Mouse (Mus musculus) E14TG2a.4 (cell line): ENCODE data around the gene Mt1.
"Not testable (repeated sequence)": the region's sequence is repeated elsewhere in the genome, so short reads cannot be mapped to it uniquely, and the experiment has no call there.

Source experiments
- H3K27me3 ChIP-seq: 2 replicates; pipeline ENCODE4 v1.6.1; 2014; ENCODE audit warnings: low read length, control low read depth; ENCODE audit not compliant: insufficient read depth
- H3K36me3 ChIP-seq: 2 replicates; pipeline ENCODE4 v1.6.1; 2014; ENCODE audit warnings: low read length, control low read depth; ENCODE audit not compliant: insufficient read depth
- H3K4me1 ChIP-seq: replicated peaks from 2 replicates; pipeline ENCODE4 v1.6.1; 2014; ENCODE audit warnings: low read depth, low read length, control low read depth
- H3K4me3 ChIP-seq: replicated peaks from 2 replicates; pipeline ENCODE4 v1.5.1; 2014; ENCODE audit warnings: mild to moderate bottlenecking, low read length
- H3K9me3 ChIP-seq: 2 replicates; pipeline ENCODE4 v1.6.1; 2014; ENCODE audit warnings: low read length, control low read depth
- CTCF ChIP-seq: conservative IDR thresholded peaks from 2 replicates; pipeline ENCODE4 v1.5.1; 2014; ENCODE audit warnings: low read length
- NANOG ChIP-seq: IDR thresholded peaks from 2 replicates; pipeline ENCODE4 v1.6.1; 2014; ENCODE audit warnings: borderline replicate concordance, low read length, mixed read lengths
- POU5F1 ChIP-seq: IDR thresholded peaks from 2 replicates; pipeline ENCODE4 v1.6.1; 2014; ENCODE audit warnings: low read length, borderline replicate concordance

Mt1 gene

DNA sequence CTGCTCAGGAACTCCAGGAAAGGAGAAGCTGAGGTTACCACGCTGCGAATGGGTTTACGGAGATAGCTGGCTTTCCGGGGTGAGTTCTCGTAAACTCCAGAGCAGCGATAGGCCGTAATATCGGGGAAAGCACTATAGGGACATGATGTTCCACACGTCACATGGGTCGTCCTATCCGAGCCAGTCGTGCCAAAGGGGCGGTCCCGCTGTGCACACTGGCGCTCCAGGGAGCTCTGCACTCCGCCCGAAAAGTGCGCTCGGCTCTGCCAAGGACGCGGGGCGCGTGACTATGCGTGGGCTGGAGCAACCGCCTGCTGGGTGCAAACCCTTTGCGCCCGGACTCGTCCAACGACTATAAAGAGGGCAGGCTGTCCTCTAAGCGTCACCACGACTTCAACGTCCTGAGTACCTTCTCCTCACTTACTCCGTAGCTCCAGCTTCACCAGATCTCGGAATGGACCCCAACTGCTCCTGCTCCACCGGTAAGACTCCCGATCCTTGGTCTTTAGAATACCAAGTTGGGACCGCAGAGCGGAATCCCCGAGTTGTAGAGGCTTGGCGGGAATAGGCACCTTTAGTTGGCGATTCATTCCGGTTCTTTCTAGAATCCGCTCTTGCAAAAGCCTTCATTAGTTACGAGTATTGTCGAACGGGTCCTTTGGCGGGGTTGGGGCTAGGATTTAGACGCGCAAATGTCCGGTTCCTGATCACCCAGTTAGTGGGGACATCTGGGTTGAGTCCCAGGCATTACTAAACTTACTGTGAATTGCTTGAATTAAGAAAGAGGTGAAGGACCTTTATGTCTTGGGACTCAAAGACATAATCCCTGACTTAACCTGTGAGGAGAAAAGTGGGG, at the start of gene Mt1:
Gene Mt1 (plus strand): TSS at position 226 of the 856 bp plus-strand sequence.
- no peaks in the 10 kb centered on the region for H3K9me3 ChIP-seq
- TF ChIP-seq POU5F1 (no peak), NANOG (no peak), CTCF (no peak)
- peaks cover 41% of the 10 kb centered on the region for H3K27me3 ChIP-seq
- peak within 1 kb of the TSS; percentile 86 for H3K4me3 ChIP-seq
- H3K36me3 ChIP-seq = no peaks in the 10 kb centered on the region
- H3K4me1 ChIP-seq = peaks cover 78% of the 10 kb centered on the region

DNA sequence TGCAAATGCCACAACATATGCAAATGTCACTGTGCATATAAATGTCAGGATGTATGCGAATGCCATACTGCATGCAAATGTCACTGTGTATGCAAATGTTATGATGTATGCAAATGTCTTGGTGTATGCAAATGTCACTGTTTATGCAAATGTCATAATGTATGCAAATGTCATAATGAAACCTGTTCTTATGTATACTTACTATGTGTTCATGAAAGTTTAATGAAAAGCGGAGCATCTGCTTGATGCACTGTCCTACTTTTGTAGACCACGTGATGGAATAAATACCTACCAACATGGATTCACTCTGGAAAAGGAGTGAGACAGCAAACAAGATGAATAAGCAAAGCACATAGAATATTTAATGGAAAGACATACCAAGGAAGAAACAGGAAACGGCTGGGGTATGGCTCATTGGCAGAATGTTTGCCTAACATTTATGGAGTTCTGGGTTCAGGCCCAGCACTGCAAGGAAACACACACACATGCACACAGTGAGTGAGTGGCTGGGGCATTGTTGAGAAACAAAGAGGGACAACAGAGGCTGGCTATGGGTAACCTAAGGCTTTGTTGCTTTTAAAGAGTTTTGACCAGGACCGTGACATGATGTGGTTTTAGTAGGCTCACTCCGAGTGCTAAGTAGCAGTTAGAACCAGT, 49.6 kb upstream of the Mt1 start:
- no peaks in the 10 kb centered on the region for H3K36me3 ChIP-seq
- H3K27me3 ChIP-seq = peaks cover 18% of the 10 kb centered on the region; the same call in 1 of the 2 replicates
- TF ChIP-seq POU5F1 (no peak), NANOG (no peak)
- peaks cover 7% of the 10 kb centered on the region; the same call in 1 of the 2 replicates for H3K9me3 ChIP-seq
- 0 out of 2 replicates have a peak, but pooled peaks cover 3% of the 10 kb centered on the region for H3K4me1 ChIP-seq
- H3K4me3 ChIP-seq = no peak overlapping the region

DNA sequence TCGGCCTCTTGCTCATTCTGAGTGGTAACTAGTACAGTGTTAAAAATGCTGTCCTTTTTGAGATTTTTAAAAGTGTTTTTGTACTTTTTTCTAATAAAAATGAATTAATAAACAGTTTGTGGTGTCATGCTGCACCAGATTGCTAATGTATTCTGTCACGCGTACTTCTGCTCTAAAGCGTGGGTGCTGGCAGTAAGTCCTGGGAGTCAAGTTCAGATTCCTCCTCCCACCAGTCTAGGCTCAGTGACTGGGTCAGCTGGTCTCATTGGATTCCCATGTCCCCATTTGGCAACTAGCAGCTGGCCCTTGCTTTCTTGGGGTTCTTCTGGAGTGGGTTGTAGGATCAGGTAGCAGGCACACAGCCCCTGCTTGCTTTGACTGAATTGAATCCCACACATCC, 48.8 kb upstream of the Mt1 start:
- no peak for TF ChIP-seq CTCF
- TF ChIP-seq POU5F1 = no peak
- H3K4me3 ChIP-seq = no peak overlapping the region
- H3K9me3 ChIP-seq = peaks cover 7% of the 10 kb centered on the region; the same call in 1 of the 2 replicates
- peaks cover 8% of the 10 kb centered on the region for H3K4me1 ChIP-seq
- H3K27me3 ChIP-seq = peaks cover 11% of the 10 kb centered on the region; the same call in 1 of the 2 replicates
- no peaks in the 10 kb centered on the region for H3K36me3 ChIP-seq

DNA sequence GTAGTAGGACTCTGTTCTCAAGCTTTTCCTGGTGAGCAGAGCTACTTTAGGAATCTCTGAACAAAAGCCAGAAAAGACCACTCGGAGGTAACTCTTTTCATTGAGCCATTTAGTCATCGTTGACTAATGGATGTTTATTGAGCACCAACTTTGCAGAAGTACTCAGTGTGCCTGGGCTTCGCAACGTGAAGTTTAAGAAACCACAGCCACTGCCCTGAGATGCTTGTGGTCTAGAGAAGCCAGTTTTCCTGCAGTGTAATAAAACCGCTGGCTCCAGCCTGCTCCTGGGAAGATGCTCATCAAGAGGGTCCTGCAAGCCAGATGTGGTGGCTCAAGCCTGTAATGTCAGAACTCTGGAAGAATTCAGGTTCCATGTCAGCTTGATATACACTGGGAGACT, 46.8 kb upstream of the Mt1 start:
- Histone ChIP-seq H3K9me3 (peaks cover 14% of the 10 kb centered on the region), H3K36me3 (no peaks in the 10 kb centered on the region), H3K4me3 (no peak overlapping the region), H3K4me1 (peaks cover 13% of the 10 kb centered on the region), H3K27me3 (peaks cover 16% of the 10 kb centered on the region; the same call in 1 of the 2 replicates)
- TF ChIP-seq CTCF = no peak
- TF ChIP-seq NANOG = no peak
- TF ChIP-seq POU5F1 = no peak

DNA sequence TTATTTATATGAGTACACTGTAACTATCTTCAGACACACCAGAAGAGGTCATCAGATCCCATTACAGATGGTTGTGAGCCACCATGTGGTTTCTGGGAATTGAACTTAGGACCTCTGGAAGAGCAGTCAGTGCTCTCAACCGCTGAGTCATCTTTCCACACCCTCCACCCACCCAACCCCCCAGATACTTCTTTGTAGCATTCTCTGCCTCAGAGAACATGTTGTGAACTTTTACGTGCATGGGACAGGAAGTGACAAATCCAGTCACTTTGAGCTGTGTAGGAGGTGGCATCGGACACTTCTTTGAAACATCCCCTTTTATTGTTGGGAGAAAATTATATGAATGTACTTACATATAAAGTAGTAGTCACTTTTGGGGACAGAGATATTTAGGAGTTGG, 44.3 kb upstream of the Mt1 start:
- Histone ChIP-seq H3K4me1 (peaks cover 22% of the 10 kb centered on the region), H3K9me3 (peaks cover 17% of the 10 kb centered on the region), H3K27me3 (0 out of 2 replicates have a peak, but pooled peaks cover 12% of the 10 kb centered on the region)
- not testable (repeated sequence) for H3K4me3 ChIP-seq, H3K36me3 ChIP-seq

DNA sequence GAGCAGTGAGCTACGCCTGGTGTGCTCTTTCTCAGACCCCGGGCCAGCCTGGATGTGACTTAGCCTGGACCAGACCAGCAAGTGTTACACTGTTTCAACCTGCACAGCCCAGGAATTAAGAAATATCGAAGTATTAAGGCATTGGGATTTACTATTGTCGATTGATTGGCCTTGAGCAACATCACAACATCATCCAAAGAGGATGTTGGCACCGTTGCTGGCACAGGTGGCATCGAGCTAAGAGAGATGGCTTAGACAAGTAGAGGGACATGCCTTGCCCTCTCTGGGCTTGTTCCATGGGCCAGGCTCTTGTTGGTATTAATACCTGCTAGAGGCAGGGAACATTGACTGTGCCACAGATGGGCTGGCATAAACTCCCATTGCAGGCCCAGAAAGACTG, 43.3 kb upstream of the Mt1 start:
- Histone ChIP-seq H3K9me3 (peaks cover 17% of the 10 kb centered on the region), H3K36me3 (no peaks in the 10 kb centered on the region), H3K4me1 (peaks cover 22% of the 10 kb centered on the region), H3K4me3 (no peak overlapping the region), H3K27me3 (peaks cover 16% of the 10 kb centered on the region; the same call in 1 of the 2 replicates)
- TF ChIP-seq NANOG (no peak), CTCF (no peak), POU5F1 (no peak)

DNA sequence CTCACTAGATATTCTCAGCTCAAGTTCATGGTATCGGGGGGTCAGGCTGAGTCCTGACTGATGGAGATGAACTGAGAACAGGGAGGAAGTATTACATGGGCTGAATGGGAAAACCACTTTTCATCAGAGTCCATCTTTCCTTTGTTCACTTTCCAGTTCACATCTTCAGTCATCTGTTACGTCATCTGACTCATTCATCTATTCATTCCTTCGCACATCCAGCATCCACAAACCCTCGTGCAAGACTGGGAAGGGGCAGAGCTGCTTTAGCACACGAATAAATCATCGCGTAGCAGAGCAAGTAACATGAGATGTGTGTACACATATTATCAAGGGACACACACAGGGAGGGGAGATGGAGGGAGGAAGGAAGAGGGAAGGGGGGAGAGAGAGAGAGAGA, 42.7 kb upstream of the Mt1 start:
- TF ChIP-seq NANOG = no peak
- TF ChIP-seq CTCF = no peak
- TF ChIP-seq POU5F1 = no peak
- Histone ChIP-seq H3K36me3 (no peaks in the 10 kb centered on the region), H3K4me1 (peaks cover 22% of the 10 kb centered on the region), H3K27me3 (peaks cover 13% of the 10 kb centered on the region; the same call in 1 of the 2 replicates), H3K9me3 (peaks cover 17% of the 10 kb centered on the region), H3K4me3 (no peak overlapping the region)

DNA sequence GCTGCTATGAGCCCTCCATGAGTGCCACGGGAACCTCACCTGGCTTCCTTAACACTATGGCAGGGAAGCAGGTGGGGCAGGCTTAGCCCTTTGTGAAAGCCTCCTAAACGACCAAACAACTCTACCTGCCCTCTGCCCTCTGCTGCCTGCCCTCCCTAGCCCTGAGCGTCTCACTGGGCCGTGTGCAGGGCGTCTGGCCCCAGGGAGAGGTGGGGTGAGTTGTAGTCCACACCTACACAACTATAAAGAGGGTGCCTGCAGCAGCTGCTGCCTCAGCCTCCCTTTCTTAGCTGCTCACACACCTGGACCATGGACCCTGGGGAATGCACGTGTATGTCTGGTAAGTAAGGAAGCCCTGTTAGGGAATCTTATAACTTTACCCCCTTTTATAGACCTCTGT, 41.9 kb upstream of the Mt1 start, which contains the start of gene Mt4:
Gene Mt4 (plus strand): TSS at position 265 of the 400 bp plus-strand sequence.
- peaks cover 22% of the 10 kb centered on the region for H3K4me1 ChIP-seq
- TF ChIP-seq NANOG (no peak), CTCF (no peak), POU5F1 (no peak)
- peaks cover 13% of the 10 kb centered on the region; the same call in 1 of the 2 replicates for H3K27me3 ChIP-seq
- peaks cover 17% of the 10 kb centered on the region for H3K9me3 ChIP-seq
- no peaks in the 10 kb centered on the region for H3K36me3 ChIP-seq
- H3K4me3 ChIP-seq = no peak within 1 kb of the TSS

DNA sequence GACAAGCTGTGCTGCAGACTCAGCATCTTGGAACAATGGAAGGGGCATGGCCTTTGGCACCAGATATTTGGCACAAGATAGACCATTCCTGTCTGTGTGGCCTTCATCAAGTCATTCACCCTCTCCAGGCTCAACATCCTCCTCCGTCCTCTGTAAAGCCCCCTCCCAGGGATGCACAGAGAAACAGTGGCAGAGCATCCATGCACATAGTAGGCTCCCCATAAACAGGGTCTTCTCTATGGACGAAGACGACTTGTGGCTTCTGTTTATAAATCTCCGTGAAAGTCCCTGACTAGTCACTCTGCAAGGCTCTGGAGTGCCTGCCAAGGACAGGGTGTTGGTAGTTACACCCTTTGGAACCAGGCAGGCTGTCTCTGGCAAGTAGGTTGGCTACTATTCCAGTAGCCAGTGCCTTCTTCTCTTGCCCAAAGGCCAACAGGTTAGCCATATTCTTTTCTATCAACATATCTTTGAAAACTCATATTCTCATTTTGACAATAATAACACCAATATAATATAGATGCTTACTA, 38.6 kb upstream of the Mt1 start:
- TF ChIP-seq POU5F1 (no peak), NANOG (no peak), CTCF (no peak)

More for the DNA sequence above, 38.6 kb upstream of the Mt1 start:
- H3K36me3 ChIP-seq = no peaks in the 10 kb centered on the region
- H3K27me3 ChIP-seq = peaks cover 13% of the 10 kb centered on the region; the same call in 1 of the 2 replicates
- H3K4me1 ChIP-seq = peaks cover 14% of the 10 kb centered on the region
- no peak overlapping the region for H3K4me3 ChIP-seq
- peaks cover 13% of the 10 kb centered on the region for H3K9me3 ChIP-seq
